Mouse (Mus musculus): Measurements from ENCODE around the gene Mlf2. TPM values are rescaled to one million over a fixed set of nuclear protein-coding genes. Genes with fewer than 3 reads are reported as not detected.

Gene Mlf2
- polyA plus RNA-seq, 1 experiment from 2014 or later: 535 TPM

DNA sequence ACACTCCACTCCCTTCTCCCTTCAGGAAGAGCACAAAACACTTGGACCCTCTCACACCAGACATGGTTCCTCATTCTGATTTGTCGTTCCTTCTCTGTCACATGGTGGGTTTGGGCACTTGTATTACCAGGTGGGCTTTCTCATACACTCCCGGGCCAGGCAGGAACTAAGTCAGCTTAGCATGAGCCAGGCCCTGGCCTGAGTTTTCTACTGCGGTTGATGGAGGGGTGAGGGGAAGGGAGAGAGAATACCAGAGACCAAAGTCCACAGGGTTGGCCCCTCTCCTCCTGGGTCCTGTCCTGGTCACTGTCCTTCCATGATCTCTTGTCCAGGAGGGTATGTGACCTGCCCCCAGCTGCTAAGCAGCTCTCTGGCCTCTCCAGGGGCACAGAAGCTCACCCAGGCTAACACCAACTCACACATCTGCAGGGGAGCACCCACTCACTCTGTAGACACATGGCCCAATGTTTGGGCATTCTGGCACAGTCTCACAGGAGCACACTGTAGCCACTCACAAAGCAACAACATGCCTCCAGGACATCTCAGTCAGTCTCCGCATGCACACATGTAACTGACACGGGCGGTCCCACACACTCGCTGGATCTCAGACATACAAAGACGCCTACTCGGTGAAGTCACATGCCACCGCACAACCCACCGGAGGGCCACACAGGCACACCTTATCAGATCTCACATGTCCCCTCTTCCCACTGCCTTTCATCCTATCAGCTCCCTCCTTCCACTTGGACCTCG, 15.1 kb upstream of the Mlf2 start:
- Histone ChIP-seq H3K27me3 (ENCODE audit: control insufficient read depth, insufficient read depth, low read length) (no peaks in the 10 kb centered on the region), H3K9ac (replicated peaks; ENCODE audit: low read length) (peak overlapping the region; percentile 100), H3K27ac (replicated peaks; ENCODE audit: low read depth, low read length) (peak overlapping the region; percentile 100), H3K4me2 (ENCODE audit: low read length) (peak overlapping the region; percentile 99), H3K9me3 (ENCODE audit: control insufficient read depth, low read length) (no peaks in the 10 kb centered on the region), H3K36me3 (ENCODE audit: control insufficient read depth, insufficient read depth, low read length) (peaks cover 27% of the 10 kb centered on the region), H3K4me3 (replicated peaks; ENCODE audit: low read depth, low read length) (peak overlapping the region; percentile 94), H3K4me1 (ENCODE audit: control insufficient read depth, insufficient read depth, low read length) (peaks cover 48% of the 10 kb centered on the region)
- WGBS: 1% methylated on average over 12 of the region's 12 CpGs
- no peak for ATAC-seq (ENCODE audit: low FRiP score, low TSS enrichment)
- DNase-seq: peak; percentile 52

DNA sequence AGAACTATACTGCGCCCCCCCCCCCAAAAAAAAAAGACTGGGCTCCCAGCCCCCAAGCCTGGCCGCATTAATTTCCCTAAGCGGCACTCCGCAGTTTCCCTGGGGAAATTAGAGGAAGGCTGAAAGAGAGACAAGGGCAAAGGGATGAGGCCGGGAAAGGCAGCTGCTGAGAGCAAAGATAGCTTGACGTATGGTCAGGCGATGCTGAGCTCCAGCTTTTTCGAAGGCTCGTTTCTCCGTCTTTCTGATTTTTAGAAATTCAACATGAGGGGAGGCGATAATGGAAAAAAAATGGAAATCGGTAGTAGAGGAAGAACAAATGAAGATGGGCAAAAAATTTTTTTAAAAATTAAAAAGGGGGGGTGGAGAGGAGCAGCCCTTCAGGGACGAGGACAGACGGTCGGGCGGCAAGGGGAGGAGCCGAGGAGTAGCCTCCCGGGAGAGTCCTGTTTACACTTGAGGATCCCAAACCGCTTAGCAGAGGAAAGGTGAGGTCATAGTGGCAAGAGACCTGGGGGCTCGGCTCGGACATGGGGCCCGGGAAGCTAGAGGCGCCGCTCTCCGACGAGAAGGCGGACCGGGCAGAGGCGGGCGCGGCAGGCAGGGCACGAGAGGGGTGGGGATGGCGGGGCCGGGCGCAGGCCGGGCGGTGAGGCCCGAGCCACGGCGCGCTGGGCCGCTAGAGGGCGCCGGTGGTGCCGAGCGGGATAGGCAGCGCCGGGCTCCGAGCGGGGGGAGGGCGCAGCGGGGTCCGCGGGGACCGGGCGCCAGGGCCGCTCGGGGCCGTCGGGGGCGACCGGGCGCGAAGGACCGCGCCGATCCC, 14.3 kb upstream of the Mlf2 start:
- under 1% methylated on average over 60 of the region's 67 CpGs for WGBS
- H3K36me3 ChIP-seq (ENCODE audit: control insufficient read depth, insufficient read depth, low read length): peaks cover 27% of the 10 kb centered on the region
- peaks cover 53% of the 10 kb centered on the region for H3K4me1 ChIP-seq (ENCODE audit: control insufficient read depth, insufficient read depth, low read length)
- peak overlapping the region; percentile 100 for H3K27ac ChIP-seq (replicated peaks; ENCODE audit: low read depth, low read length)
- peak overlapping the region; percentile 94 for H3K4me3 ChIP-seq (replicated peaks; ENCODE audit: low read depth, low read length)
- H3K9ac ChIP-seq (replicated peaks; ENCODE audit: low read length): peak overlapping the region; percentile 100
- peak; percentile 95 for DNase-seq
- peak; percentile 54 for ATAC-seq (ENCODE audit: low FRiP score, low TSS enrichment)
- peak overlapping the region; percentile 99 for H3K4me2 ChIP-seq (ENCODE audit: low read length)
- no peaks in the 10 kb centered on the region for H3K9me3 ChIP-seq (ENCODE audit: control insufficient read depth, low read length)
- H3K27me3 ChIP-seq (ENCODE audit: control insufficient read depth, insufficient read depth, low read length): no peaks in the 10 kb centered on the region

DNA sequence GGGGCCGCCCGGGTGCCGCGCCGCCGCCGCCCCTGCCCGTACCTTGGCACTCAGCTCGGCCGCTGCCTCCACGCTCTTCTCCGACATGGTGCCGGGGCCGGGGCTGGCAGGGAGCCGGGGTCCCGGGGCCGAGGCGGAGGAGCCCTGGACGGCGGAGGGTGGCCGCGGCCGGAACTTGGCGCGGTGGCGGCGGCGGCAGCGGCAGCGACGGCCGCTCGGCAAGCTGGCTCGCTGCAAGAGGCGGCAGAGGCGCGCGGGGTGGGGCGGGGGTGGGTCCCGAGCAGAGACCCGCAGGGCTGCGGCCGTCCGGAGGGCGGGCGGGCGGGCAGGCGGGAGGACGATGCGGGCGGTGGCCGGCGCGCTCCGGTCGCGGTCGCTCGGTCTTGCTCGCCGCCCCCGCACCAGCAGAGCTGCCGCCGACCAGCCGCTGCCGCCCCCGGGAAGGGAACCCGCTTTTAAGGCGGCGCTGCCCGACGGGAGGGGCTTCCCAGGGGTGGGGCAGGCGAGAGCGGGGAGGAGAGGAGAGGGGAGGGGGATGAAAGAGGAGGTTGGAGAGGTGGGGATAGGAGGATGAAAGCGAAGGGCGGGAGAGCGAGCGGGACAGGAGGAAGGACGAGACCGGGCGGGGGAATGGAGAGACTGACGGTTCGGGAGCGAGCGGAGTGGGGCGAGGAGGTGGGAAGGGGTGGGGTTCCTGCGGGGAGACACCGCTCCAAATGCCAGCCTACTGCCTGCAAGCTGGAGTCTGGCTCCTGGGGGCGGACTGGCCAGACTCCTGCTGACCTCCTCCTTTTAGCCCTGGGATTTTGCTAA, 13.5 kb upstream of the Mlf2 start:
- peak overlapping the region; percentile 99 for H3K4me2 ChIP-seq (ENCODE audit: low read length)
- DNase-seq (peak; percentile 96), ATAC-seq (ENCODE audit: low FRiP score, low TSS enrichment) (peak; percentile 76)
- H3K27ac ChIP-seq (replicated peaks; ENCODE audit: low read depth, low read length): peak overlapping the region; percentile 100
- peaks cover 22% of the 10 kb centered on the region for H3K36me3 ChIP-seq (ENCODE audit: control insufficient read depth, insufficient read depth, low read length)
- H3K4me1 ChIP-seq (ENCODE audit: control insufficient read depth, insufficient read depth, low read length): peaks cover 53% of the 10 kb centered on the region
- WGBS: under 1% methylated on average over 89 of the region's 89 CpGs
- no peaks in the 10 kb centered on the region for H3K9me3 ChIP-seq (ENCODE audit: control insufficient read depth, low read length)
- H3K9ac ChIP-seq (replicated peaks; ENCODE audit: low read length): peak overlapping the region; percentile 100
- H3K27me3 ChIP-seq (ENCODE audit: control insufficient read depth, insufficient read depth, low read length): no peaks in the 10 kb centered on the region
- peak overlapping the region; percentile 94 for H3K4me3 ChIP-seq (replicated peaks; ENCODE audit: low read depth, low read length)

DNA sequence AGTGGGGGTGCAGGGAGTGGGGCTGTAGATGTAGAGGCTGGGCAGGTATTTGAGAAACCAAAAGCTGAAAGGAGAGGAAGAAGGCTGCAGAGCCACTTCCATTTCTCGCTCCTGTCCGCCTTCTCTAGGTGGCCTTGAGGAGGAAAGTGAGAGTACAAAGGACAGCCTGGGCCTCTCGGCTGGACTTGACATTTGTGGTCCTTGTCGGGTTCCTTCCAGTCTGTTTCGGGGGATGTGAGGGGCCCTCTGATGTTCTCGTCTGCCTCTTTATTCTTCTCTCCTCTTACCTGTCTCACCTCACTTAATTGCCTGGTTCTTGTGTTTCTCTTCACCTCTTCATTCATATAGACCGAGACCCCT, 12.9 kb upstream of the Mlf2 start:
- no peaks in the 10 kb centered on the region for H3K27me3 ChIP-seq (ENCODE audit: control insufficient read depth, insufficient read depth, low read length)
- peak overlapping the region; percentile 100 for H3K9ac ChIP-seq (replicated peaks; ENCODE audit: low read length)
- H3K9me3 ChIP-seq (ENCODE audit: control insufficient read depth, low read length): no peaks in the 10 kb centered on the region
- WGBS: 4% methylated on average over 7 of the region's 7 CpGs
- peak overlapping the region; percentile 99 for H3K4me2 ChIP-seq (ENCODE audit: low read length)
- DNase-seq (no peak), ATAC-seq (ENCODE audit: low FRiP score, low TSS enrichment) (no peak)
- H3K4me3 ChIP-seq (replicated peaks; ENCODE audit: low read depth, low read length): peak overlapping the region; percentile 94
- H3K27ac ChIP-seq (replicated peaks; ENCODE audit: low read depth, low read length): peak overlapping the region; percentile 100
- peaks cover 53% of the 10 kb centered on the region for H3K4me1 ChIP-seq (ENCODE audit: control insufficient read depth, insufficient read depth, low read length)
- H3K36me3 ChIP-seq (ENCODE audit: control insufficient read depth, insufficient read depth, low read length): peaks cover 17% of the 10 kb centered on the region

DNA sequence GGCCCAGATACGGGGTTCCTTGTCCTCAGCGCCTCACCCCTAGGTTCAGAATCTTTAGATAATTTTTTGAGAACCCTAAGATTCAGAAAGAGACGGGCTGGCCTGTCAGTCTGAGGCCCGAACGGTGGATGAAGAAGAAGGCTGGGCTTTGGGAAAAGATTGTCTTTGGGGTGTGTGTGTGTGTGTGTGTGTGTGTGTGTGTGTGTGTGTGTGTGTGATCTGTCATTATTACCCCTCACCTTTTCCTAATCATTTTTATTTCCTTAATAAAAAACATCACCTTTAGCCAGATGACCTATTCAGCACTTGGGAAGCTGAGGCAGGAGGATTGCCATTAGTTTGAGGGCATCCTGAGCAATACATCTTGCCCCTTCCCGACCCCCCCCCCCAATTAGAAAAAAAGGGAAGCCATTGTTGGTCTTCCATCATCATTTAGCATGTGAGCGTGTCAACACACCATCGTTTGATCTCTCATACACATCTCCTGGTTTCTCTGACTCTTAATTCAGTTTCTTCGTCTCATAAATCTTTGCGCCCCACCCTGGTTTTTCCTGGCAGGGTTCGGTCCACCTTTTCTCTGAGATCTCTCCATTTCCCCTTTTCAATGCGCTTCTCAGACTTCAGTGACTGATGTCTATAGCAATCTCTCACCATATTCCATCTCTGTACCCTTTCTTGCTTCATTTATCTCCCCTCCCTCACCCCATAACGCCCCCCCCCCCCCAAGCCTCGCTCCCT, 12.1 kb upstream of the Mlf2 start:
- WGBS: 9% methylated on average over 14 of the region's 14 CpGs
- Histone ChIP-seq H3K27ac (replicated peaks; ENCODE audit: low read depth, low read length) (peak overlapping the region; percentile 100), H3K4me3 (replicated peaks; ENCODE audit: low read depth, low read length) (peak overlapping the region; percentile 94), H3K4me2 (ENCODE audit: low read length) (peak overlapping the region; percentile 99), H3K9me3 (ENCODE audit: control insufficient read depth, low read length) (no peaks in the 10 kb centered on the region), H3K27me3 (ENCODE audit: control insufficient read depth, insufficient read depth, low read length) (no peaks in the 10 kb centered on the region), H3K4me1 (ENCODE audit: control insufficient read depth, insufficient read depth, low read length) (peaks cover 47% of the 10 kb centered on the region), H3K9ac (replicated peaks; ENCODE audit: low read length) (peak overlapping the region; percentile 100), H3K36me3 (ENCODE audit: control insufficient read depth, insufficient read depth, low read length) (peaks cover 9% of the 10 kb centered on the region)
- DNase-seq (no peak), ATAC-seq (ENCODE audit: low FRiP score, low TSS enrichment) (no peak)

DNA sequence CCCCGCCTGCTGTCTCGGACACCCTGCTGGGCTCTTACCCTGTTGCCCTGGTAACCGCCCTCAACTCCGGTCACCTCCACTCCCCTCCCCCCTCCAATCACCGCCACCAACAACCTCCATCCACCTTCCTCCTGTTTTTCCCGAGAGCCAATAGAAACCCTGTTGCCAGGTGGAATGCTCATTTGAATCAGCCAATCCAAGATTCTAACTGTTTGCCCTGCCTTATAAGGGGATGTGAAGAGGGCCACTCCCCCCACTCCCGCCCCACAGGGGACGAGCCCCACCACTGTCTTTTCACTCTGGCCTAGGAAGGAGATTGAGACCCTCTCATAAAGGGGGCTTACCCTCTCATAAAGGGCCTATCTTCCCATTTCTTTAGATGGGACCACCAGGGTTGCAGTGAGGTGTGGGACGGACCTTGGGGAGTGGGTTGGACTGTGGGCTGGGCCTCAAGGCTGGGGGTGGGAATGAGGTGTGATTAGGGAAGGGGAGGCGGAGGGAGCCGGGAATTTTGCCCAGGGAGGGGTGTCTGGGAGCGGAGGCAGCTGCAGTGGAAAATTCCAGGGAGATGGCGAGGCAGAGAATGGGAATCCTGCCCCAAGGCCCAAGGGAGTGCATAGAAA, 11.4 kb upstream of the Mlf2 start, which contains the start of gene Ptms:
Ptms (minus strand) TSS at position 409 of the 623 bp plus-strand sequence.
- peak within 1 kb of the TSS; percentile 100 for H3K27ac ChIP-seq (replicated peaks; ENCODE audit: low read depth, low read length)
- H3K9me3 ChIP-seq (ENCODE audit: control insufficient read depth, low read length): no peaks in the 10 kb centered on the region
- H3K27me3 ChIP-seq (ENCODE audit: control insufficient read depth, insufficient read depth, low read length): no peaks in the 10 kb centered on the region
- peaks cover 39% of the 10 kb centered on the region for H3K4me1 ChIP-seq (ENCODE audit: control insufficient read depth, insufficient read depth, low read length)
- peak within 1 kb of the TSS; percentile 100 for H3K9ac ChIP-seq (replicated peaks; ENCODE audit: low read length)
- H3K4me2 ChIP-seq (ENCODE audit: low read length): peak within 1 kb of the TSS; percentile 99
- WGBS: 2% methylated on average over 13 of the region's 13 CpGs
- ATAC-seq (ENCODE audit: low FRiP score, low TSS enrichment) (peak; percentile 84), DNase-seq (peak; percentile 97)
- H3K36me3 ChIP-seq (ENCODE audit: control insufficient read depth, insufficient read depth, low read length): peaks cover 2% of the 10 kb centered on the region; the same call in 1 of the 2 replicates
- H3K4me3 ChIP-seq (replicated peaks; ENCODE audit: low read depth, low read length): peak within 1 kb of the TSS; percentile 94

DNA sequence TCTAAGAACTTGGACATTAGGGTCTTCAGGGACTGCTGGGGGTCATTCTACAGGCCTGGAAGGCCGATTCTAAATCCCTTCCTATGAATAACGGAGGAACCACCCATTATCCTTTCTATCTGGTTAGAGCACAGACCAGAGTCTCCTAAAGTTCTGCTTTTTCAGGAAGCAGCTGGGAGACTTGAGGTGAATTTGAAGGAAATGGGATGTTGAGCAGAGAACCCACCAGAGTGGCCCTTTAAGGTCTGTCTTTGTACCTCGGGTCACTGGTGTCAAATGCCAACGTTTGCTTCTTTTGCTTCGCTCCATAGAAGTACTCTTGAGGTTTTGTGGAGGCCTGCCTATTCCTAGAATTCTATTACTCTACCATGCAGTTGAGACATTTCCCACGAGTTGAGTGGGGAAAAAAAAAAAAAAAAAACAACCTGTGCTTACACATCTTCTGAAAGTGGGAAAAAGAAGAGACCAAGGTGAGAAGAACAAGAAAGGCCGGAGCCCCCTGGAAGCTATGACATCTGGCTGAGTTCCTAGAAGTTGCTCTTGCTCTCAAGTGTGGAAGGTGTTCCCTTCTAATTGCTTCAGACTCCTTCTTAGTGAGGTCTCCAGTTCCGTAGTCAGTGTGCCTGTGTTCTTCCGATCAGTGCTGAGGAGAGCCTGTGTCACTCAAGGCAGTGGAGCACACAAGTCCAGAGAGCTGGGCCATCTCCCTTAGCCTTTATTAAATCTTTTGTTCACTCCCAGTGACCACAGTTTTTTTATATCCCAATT, 10.7 kb upstream of the Mlf2 start:
- Histone ChIP-seq H3K27ac (replicated peaks; ENCODE audit: low read depth, low read length) (peak overlapping the region; percentile 100), H3K4me1 (ENCODE audit: control insufficient read depth, insufficient read depth, low read length) (peaks cover 33% of the 10 kb centered on the region), H3K9ac (replicated peaks; ENCODE audit: low read length) (peak overlapping the region; percentile 30; the same call in 1 of the 2 replicates), H3K9me3 (ENCODE audit: control insufficient read depth, low read length) (no peaks in the 10 kb centered on the region), H3K4me3 (replicated peaks; ENCODE audit: low read depth, low read length) (peak overlapping the region; percentile 94), H3K36me3 (ENCODE audit: control insufficient read depth, insufficient read depth, low read length) (no peaks in the 10 kb centered on the region), H3K27me3 (ENCODE audit: control insufficient read depth, insufficient read depth, low read length) (no peaks in the 10 kb centered on the region), H3K4me2 (ENCODE audit: low read length) (peak overlapping the region; percentile 99)
- DNase-seq (no peak), ATAC-seq (ENCODE audit: low FRiP score, low TSS enrichment) (no peak)
- 30% methylated on average over 9 of the region's 9 CpGs for WGBS
